Mouse (Mus musculus) urinary bladder, postnatal 4 days (tissue): ENCODE measurements at regions not wholly inside any gene's neighbourhood (a gene's known extent, or its start where the extent isn't known, plus 50 kb on each side); places are given as distances from the start of the nearest gene placed in this dataset.

Experiments used
- DNase-seq, 2 experiments: peaks; one replicate each; pipeline ENCODE4 v3.0.0; 2021 to 2022; ENCODE audit warnings: low spot score in 2 of 2

DNA sequence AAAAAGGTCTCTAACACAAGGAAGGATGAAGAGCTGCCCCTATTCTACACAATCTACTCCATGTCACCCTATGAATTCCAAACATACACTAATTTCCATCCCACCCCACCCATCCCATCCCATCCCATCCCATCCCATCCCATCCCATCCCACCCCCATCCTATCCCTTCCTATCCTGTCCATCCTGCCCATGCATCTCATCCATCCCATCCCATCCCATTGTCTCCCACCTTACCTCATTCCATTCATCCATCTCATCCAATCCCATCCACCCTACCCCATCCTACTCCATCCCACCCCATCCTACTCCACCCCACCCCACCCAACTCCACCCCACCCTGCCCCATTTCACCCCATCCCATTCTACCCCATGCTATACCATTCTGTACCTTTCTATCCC is 91.9 kb upstream of the Fam92a start:
- DNase-seq = no peak

DNA sequence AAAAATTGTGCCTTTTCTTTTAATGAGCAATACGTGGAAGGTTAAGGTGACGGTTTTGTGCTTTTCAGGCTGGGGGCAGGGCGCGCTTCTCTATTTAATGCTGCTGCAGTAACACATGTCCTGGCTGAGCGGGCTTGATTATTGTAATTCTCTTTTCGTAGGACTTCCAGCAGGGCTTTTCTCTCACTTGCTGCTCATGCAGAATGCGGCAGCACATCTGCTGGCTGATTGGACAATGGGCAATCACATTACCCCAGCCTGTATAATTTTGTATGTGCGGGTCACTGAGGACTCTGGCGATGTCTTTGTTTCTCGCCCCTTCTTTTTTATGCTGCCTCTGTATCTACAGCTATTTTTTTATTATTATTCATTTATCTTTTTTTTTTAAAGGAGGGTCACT is 91.4 kb upstream of the Fam92a start:
- no peak for DNase-seq

DNA sequence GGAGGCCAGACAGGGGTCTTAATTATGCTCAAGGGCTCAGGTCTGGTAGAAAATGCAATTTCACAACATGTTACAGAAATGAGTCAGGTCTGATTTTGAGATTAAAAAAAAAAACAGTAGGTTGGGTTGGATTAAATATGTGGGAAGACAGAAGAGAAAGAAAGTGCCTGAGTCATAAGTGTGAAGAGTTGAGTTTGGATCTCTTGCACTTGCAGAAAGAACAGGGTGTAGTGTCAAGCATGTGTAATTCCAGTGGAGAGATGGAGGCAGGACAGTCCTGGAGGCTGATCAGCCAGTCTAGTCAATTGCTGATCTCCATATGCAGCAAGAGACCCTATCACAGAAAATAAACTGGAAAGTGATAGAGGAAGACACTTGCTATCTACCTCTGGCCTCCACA is 76.2 kb upstream of the Fam92a start:
- DNase-seq = no peak

DNA sequence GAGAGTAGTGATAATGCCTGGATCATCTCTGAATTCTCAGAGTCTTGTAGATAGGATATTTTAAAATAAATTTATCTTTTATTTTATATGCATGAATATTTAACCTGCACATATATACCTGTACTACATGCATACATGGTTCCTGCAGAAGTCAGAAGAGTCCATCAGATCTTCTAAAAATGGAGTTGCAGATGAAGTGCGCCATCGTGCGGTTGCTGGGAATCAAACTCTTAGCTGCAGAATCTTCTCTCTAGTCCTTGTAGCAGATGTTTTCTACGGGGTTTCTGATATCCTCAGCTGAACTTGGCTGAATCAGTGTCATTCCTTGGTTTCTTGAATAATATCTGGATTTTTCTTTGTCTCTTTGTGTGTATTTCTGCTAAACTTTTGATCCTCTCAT is 74.8 kb upstream of the Fam92a start:
- DNase-seq = no peak

DNA sequence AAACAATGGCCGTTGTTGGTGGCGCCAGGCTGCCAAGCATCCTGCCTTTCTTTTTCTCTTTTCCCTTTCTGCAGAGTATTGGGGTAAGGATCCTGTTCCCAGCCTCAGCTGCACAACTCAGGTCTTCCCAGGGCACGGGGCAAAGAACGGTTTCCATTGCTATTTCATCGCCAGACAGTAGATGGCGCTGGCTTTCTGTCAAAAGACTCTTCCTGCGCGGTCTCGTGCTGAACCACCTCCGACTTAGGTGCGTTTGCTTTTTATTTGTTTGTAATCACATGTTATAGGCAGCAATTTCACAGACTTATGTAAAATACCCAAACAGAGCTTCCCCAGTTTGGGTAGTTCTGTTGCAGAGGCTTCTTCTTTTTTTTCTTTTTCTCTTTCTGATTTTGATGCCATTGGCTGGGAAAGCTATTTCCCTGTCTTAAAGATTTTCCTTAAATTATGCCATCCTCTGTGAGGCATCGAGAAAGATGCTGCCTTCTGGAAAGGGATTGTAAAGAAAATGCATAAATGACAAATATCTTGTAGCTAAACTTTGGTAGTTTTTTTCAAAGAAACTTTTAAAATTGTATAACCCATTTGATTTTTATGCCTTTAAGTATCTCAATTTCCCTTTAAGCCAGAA is 69.2 kb upstream of the Fam92a start:
- DNase-seq = no peak

DNA sequence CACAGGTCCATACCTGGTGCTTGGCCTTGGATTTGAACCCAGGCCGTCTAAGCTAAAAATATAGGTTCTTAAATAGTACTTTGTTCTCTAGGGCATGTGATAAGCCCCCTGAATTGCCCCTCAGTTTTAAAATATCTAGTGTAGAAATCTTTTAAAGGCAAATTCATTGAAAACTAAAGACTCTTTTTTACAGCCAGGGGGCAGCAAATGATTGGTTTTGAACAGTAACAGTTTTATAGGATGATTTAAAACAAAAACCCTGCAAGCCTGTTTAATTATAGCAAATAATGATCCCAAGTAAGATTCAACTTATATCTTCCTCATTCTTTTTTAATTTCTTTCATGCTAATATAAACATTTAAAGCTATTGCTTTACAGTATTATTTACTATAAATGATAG is 58.9 kb upstream of the Fam92a start:
- DNase-seq = no peak
